Mouse (Mus musculus) embryonic facial prominence, embryonic 14.5 days (tissue): ENCODE measurements around the gene Cd36. TPM values are rescaled to one million over a fixed set of nuclear protein-coding genes. Genes with fewer than 3 reads are reported as not detected.

Experiments used
- ATAC-seq: fragments of 200-750 bp; cut with Nextera tagmentation; 2 replicates; pipeline ENCODE4 v1.8.0; 2017; ENCODE audit warnings: low read depth, moderate number of reproducible peaks, moderate TSS enrichment
- DNase-seq: peaks from one replicate; pipeline ENCODE4 v3.0.0-alpha.2; 2015; ENCODE audit warnings: low spot score
- H3K27ac ChIP-seq: fragments of 300-500 bp; sonication (generic); replicated peaks from 2 replicates; pipeline ENCODE4 v1.5.1; 2014; ENCODE audit warnings: low read depth, mild to moderate bottlenecking, low read length, moderate library complexity
- H3K27me3 ChIP-seq: fragments of 300-500 bp; sonication (generic); replicated peaks from 2 replicates; pipeline ENCODE4 v1.6.1; 2014; ENCODE audit warnings: low read length; ENCODE audit not compliant: control insufficient read depth, insufficient read depth
- H3K36me3 ChIP-seq: fragments of 300-500 bp; sonication (generic); 2 replicates; pipeline ENCODE4 v1.6.1; 2014; ENCODE audit warnings: low read length, mixed read lengths; ENCODE audit not compliant: control insufficient read depth, insufficient read depth
- H3K4me1 ChIP-seq: fragments of 300-500 bp; sonication (generic); 2 replicates; pipeline ENCODE4 v1.6.1; 2014; ENCODE audit warnings: antibody characterized with exemption, low read length; ENCODE audit not compliant: control insufficient read depth, insufficient read depth
- H3K4me2 ChIP-seq: fragments of 300-500 bp; sonication (generic); 2 replicates; pipeline ENCODE4 v1.6.1; 2014; ENCODE audit warnings: low read depth, mild to moderate bottlenecking, low read length, moderate library complexity, mixed read lengths
- H3K4me3 ChIP-seq: fragments of 300-500 bp; sonication (generic); 2 replicates; pipeline ENCODE4 v1.5.1; 2014; ENCODE audit warnings: low read depth, mild to moderate bottlenecking, low read length
- H3K9ac ChIP-seq: fragments of 300-500 bp; sonication (generic); 2 replicates; pipeline ENCODE4 v1.6.1; 2014; ENCODE audit warnings: low read depth, mild to moderate bottlenecking, low read length, moderate library complexity, mixed read lengths
- H3K9me3 ChIP-seq: fragments of 300-500 bp; sonication (generic); 2 replicates; pipeline ENCODE4 v1.6.1; 2016; ENCODE audit warnings: low read length; ENCODE audit not compliant: control insufficient read depth
- WGBS: fragments of 180-500 bp; shearing (Covaris S2); extraction: QIAGEN DNeasy Blood & Tissue Kit; methylation state at CpG from one replicate; pipeline ENCODE4 v1.1.7; 2014; 5-methylcytosine and 5-hydroxymethylcytosine counted together
- polyA plus RNA-seq: library from polyadenylated mRNA; unstranded; fragments of >200 nt; fragmentation: Nextera tagmentation; extraction: Ambion mirVana; gene quantifications from 2 replicates; pipeline ENCODE4 v1.2.1, GENCODE M21; 2014

The Cd36 gene
- polyA plus RNA-seq, 1 experiment from 2014 or later = 49.6 TPM

DNA sequence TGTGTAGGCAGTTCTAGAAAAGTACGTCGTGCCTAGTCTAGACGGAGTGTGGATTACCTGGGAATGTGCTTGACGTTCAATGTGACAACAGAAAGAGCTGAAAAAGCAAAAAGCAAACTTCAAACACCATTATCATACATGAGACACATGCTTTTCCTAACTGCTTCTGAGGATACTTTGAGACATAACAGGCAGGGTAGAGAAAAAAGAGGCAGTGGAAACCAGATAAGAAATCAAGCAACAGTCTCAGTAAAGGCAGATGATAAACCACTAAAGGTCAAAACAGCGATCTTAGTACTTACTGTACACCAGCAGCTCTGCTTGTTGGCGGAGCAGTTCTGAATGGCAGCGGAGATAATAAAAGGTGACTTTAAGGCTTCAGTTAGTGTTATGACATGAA is 11.6 kb downstream of the Cd36 start:
- no peak overlapping the region for H3K4me3 ChIP-seq

DNA sequence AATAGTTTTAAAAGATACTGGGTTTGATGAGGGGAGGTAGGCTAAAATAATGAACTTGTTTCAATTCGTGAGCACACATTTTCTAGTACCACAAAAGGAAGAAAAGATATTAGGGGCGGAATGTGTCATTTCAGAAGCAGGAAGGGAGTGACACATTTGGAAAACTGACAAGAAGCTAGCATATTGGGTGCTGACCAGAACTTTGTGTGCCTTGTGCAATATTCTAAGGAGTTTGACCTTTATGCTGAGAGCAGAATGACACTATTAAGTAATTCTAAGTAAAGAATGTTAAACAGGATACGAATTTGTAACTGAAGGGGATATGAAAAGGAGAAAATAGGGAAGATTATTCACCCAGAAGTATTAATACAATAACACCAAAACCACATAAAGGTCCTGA is 12.0 kb downstream of the Cd36 start:
- no peak for DNase-seq
- Histone ChIP-seq H3K4me2 (no peak overlapping the region), H3K9me3 (no peaks in the 10 kb centered on the region), H3K4me1 (no peaks in the 10 kb centered on the region), H3K4me3 (no peak overlapping the region), H3K9ac (no peak overlapping the region), H3K27me3 (no peaks in the 10 kb centered on the region), H3K27ac (no peak overlapping the region), H3K36me3 (no peaks in the 10 kb centered on the region)
- no peak for ATAC-seq
- WGBS = 72% methylated on average over 3 of the region's 3 CpGs

More for the DNA sequence above, 11.6 kb downstream of the Cd36 start:
- 75% methylated on average over 7 of the region's 7 CpGs for WGBS
- DNase-seq = no peak
- Histone ChIP-seq H3K9me3 (no peaks in the 10 kb centered on the region), H3K27me3 (no peaks in the 10 kb centered on the region), H3K27ac (no peak overlapping the region), H3K4me1 (no peaks in the 10 kb centered on the region), H3K36me3 (no peaks in the 10 kb centered on the region), H3K9ac (no peak overlapping the region), H3K4me2 (no peak overlapping the region)
- no peak for ATAC-seq

DNA sequence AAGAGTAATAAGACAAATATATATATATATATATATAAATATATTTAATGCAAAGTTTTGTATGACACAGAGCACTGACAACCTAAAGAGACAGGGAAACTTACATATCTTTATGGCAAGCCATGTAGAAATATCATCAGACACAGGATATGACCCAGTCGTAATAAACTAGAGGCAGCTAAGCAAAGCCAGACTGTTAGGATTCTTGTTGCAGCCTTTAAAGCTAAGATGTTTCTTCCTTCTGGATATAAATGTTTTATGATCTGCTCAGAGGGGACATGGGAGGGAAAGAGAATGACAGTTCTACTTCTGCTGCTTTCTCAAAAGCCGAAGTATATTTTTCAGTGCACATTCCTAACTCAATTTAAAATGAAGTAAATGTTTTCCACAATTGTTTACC is 14.3 kb downstream of the Cd36 start:
- Histone ChIP-seq H3K27ac (no peak overlapping the region), H3K27me3 (no peaks in the 10 kb centered on the region), H3K9me3 (no peaks in the 10 kb centered on the region), H3K4me1 (no peaks in the 10 kb centered on the region), H3K36me3 (no peaks in the 10 kb centered on the region), H3K4me3 (no peak overlapping the region), H3K4me2 (no peak overlapping the region), H3K9ac (no peak overlapping the region)
- WGBS = 86% methylated on average over 2 of the region's 2 CpGs
- DNase-seq = no peak
- no peak for ATAC-seq

DNA sequence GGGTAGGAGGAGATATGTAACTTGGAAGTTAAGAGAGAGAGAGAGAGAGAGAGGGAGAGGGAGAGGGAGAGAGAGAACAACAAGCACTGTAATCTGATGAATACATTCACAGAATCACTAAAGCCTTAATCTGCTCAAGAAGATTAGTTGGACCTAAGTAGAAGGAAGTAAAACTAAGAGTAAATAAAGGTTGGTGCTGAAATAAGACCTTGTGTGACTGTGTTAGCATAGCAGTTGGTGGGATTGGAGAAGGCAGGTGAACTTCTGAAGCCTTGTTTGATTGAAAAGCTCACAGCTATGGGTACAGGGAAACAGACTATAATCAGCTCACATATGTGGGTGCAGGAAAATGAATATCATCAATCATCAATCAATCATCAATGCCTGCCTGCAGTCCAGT is 23.2 kb downstream of the Cd36 start:
- DNase-seq (no peak), ATAC-seq (peak; percentile 18; the same call in 1 of the 2 replicates)
- Histone ChIP-seq H3K9me3 (no peaks in the 10 kb centered on the region), H3K27ac (no peak overlapping the region), H3K4me2 (no peak overlapping the region), H3K27me3 (no peaks in the 10 kb centered on the region), H3K4me1 (no peaks in the 10 kb centered on the region), H3K9ac (no peak overlapping the region), H3K36me3 (no peaks in the 10 kb centered on the region), H3K4me3 (no peak overlapping the region)

DNA sequence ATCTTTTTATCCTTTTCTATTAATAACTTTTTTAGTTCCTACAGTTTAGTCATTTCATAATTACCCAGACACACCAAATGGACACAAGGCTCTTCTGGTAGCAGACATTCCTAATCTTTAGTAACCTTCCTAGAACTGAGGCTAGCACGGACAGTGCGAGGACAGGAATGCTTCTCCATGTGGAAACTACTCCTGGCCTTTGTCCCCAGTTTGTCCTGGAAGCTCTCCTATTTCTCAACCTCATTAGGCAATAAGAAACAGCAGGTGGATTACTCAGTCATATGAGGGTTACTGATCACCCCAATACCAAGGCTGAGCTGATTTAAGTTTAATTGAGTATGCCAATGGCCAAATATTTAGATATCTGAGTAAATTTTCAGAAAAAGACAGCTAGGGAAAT is 25.5 kb downstream of the Cd36 start:
- Histone ChIP-seq H3K36me3 (no peaks in the 10 kb centered on the region), H3K4me2 (no peak overlapping the region), H3K27me3 (no peaks in the 10 kb centered on the region), H3K4me3 (no peak overlapping the region), H3K9me3 (no peaks in the 10 kb centered on the region), H3K27ac (no peak overlapping the region), H3K4me1 (no peaks in the 10 kb centered on the region), H3K9ac (no peak overlapping the region)
- ATAC-seq (no peak), DNase-seq (no peak)
- 77% methylated on average over 2 of the region's 2 CpGs for WGBS

DNA sequence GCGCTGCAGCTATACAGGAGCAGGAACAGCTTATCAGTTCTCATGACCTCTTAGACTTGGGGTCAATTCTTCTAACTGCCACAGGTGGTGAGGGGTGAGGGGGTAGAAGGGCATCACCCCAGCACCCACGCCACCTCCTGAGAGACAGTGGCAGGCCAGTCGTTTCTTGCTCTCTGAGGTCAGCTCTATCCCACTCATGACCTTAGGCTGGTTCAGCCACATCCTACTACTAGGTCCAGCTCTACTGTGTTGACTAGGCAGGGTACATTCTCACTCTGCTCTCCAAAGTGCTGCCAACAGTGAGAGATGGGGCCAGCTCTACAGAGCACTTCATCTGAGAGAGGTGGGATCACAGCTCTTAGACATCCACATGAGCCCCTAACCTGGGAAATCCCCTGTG is 30.2 kb downstream of the Cd36 start:
- H3K4me2 ChIP-seq = no peak overlapping the region
- H3K27ac ChIP-seq = no peak overlapping the region
- ATAC-seq (no peak), DNase-seq (no peak)
- WGBS = 93% methylated on average over 3 of the region's 3 CpGs
- no peaks in the 10 kb centered on the region for H3K27me3 ChIP-seq
- H3K4me3 ChIP-seq = no peak overlapping the region
- no peak overlapping the region for H3K9ac ChIP-seq
- H3K4me1 ChIP-seq = no peaks in the 10 kb centered on the region
- H3K9me3 ChIP-seq = no peaks in the 10 kb centered on the region
- H3K36me3 ChIP-seq = no peaks in the 10 kb centered on the region

DNA sequence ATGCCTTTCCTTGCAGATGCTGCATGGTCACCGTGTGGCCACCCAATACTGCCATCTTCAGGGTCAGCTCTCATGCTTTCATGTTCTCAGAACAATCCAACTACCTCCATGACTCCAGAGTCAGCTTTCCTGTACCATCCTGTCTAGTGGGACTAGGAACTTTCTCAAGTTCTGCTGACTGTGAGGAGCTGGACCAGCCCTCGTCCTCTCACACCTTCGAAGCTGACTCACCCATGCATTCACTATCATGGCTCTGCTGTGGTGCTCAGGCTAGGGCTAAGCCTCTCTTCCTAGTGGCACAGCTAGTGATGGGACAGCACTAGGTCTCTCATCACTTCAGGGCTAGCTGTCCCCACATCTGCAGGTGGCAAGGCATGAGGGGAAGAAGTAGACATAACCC is 30.7 kb downstream of the Cd36 start:
- WGBS = 89% methylated on average over 3 of the region's 3 CpGs
- Histone ChIP-seq H3K27me3 (no peaks in the 10 kb centered on the region), H3K27ac (no peak overlapping the region), H3K9ac (no peak overlapping the region), H3K4me2 (no peak overlapping the region), H3K4me3 (no peak overlapping the region), H3K9me3 (no peaks in the 10 kb centered on the region), H3K4me1 (no peaks in the 10 kb centered on the region), H3K36me3 (no peaks in the 10 kb centered on the region)
- no peak for DNase-seq
- ATAC-seq = no peak

DNA sequence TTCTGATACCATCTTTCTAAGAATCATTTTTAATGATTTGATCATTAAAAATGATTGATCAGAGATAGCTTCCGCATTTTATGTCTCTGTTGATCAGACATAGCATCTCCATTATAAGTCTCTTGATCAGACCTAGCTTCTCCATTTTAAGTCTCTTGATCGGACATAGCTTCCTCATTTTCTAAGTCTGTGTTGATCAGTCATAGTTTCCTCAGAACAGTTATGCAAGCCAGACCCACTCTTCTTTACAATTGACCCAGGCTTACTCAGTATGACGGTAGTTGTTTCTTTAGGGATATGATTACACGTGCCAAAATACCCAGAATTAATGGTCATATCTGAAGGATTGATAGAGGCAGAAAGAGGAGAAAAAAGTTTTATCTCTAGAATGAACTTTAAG is 31.3 kb downstream of the Cd36 start:
- ATAC-seq (no peak), DNase-seq (no peak)
- 89% methylated on average over 4 of the region's 4 CpGs for WGBS
- H3K4me3 ChIP-seq = no peak overlapping the region
- no peaks in the 10 kb centered on the region for H3K27me3 ChIP-seq
- no peaks in the 10 kb centered on the region for H3K36me3 ChIP-seq
- H3K4me2 ChIP-seq = no peak overlapping the region
- H3K4me1 ChIP-seq = no peaks in the 10 kb centered on the region
- H3K9ac ChIP-seq = no peak overlapping the region
- no peak overlapping the region for H3K27ac ChIP-seq
- H3K9me3 ChIP-seq = no peaks in the 10 kb centered on the region

DNA sequence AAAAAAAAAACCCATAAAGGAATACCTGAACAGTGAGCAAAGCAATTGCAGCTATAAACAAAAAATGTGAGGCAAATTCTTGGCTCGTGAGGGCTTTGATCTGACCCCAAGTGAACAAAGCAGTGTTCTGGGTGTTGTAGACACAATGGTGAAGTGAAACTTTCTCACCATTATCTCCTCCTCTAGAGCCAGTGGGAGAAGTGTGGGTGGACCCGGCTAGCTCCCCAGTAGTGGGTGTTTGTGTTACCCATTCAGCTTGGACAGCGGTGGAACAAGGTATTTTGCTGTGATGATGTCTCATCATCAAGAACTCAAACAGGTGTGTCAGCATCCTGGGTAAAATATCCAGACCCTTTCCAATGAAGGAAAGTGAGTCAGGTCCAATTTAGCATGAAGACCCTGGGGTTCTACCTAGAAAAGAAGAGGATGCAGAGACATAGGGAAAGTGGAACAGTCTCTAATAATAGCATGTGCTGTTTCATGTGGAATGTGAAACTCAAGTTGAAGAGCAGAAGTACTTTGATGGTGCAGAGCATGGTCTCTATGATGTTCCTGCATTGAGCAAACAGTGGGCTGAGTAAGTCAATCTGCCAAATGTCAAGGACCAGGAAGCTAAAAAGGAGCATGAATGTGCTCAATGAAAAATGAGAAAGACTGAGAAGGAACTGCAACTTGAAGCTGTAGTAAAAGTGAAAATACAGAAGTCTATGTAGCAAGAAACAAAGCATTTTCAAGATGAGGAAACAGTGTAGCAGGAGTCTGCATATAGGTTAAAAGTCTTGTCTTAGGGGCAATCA is 34.3 kb downstream of the Cd36 start:
- H3K4me3 ChIP-seq = no peak overlapping the region
- H3K27ac ChIP-seq = no peak overlapping the region
- H3K9ac ChIP-seq = no peak overlapping the region
- no peaks in the 10 kb centered on the region for H3K27me3 ChIP-seq
- no peaks in the 10 kb centered on the region for H3K36me3 ChIP-seq
- no peaks in the 10 kb centered on the region for H3K4me1 ChIP-seq
- WGBS = 85% methylated on average over 3 of the region's 3 CpGs
- ATAC-seq = no peak
- H3K4me2 ChIP-seq = no peak overlapping the region
- no peaks in the 10 kb centered on the region for H3K9me3 ChIP-seq
- DNase-seq = no peak
